In genomic region chr3:138405840-138406239, GRCm38 (mm10) we compare ENCODE assay signal across 23 mouse cellular contexts. TPM values are rescaled to one million over a fixed set of nuclear protein-coding genes. Genes with fewer than 3 reads are reported as not detected.
DNase-seq lines count a peak whose midpoint lies in the region; ATAC-seq and TF ChIP-seq lines count a peak whose summit lies in the region.
"Had no signal": no experiment of that assay in that cellular context is flagged by ENCODE, and none has a peak within 500 bp of the region (broad histone marks: within the 10 kb centered on the region; RNA-seq: fewer than 3 reads in every experiment).

No protein-coding gene starts in this region.

- no peak for TF ChIP-seq CTCF in kidney, postnatal 0 days (IDR thresholded peaks at IDR 0.05; ENCODE audit: low read depth)

- no peaks in the 10 kb centered on the region for H3K27me3 ChIP-seq in kidney, postnatal 0 days (ENCODE audit: insufficient read depth, low read length)
- no peaks in the 10 kb centered on the region for H3K27me3 ChIP-seq in lung, embryonic 15.5 days
- H3K27me3 ChIP-seq: embryonic facial prominence, embryonic 15.5 days; heart, embryonic 13.5 days; hindbrain, embryonic 12.5 days had no signal

- H3K4me2 ChIP-seq in kidney, postnatal 0 days (ENCODE audit: low read length), result no peak overlapping the region
- H3K4me2 ChIP-seq in lung, embryonic 15.5 days, result no peak overlapping the region
- H3K4me2 ChIP-seq: embryonic facial prominence, embryonic 15.5 days; heart, embryonic 13.5 days; hindbrain, embryonic 12.5 days had no signal

- no peak for ATAC-seq in kidney, postnatal 0 days (replicated peaks; ENCODE audit: low FRiP score, low read depth)
- ATAC-seq in lung, embryonic 15.5 days (ENCODE audit: borderline replicate concordance, extremely low read depth, low FRiP score, low TSS enrichment), result peak; percentile 31; the same call in 1 of the 2 replicates
- ATAC-seq: forebrain, embryonic 14.5 days had no signal

- no peaks in the 10 kb centered on the region for H3K4me1 ChIP-seq in kidney, postnatal 0 days (replicated peaks; ENCODE audit: insufficient read depth, low read length)
- no peaks in the 10 kb centered on the region for H3K4me1 ChIP-seq in lung, embryonic 15.5 days
- H3K4me1 ChIP-seq: embryonic facial prominence, embryonic 15.5 days; forebrain, embryonic 10.5 days; heart, embryonic 13.5 days; hindbrain, embryonic 12.5 days had no signal

- H3K27ac ChIP-seq in kidney, postnatal 0 days, result no peak overlapping the region
- no peak overlapping the region for H3K27ac ChIP-seq in lung, embryonic 15.5 days
- H3K27ac ChIP-seq: embryonic facial prominence, embryonic 15.5 days; forebrain, embryonic 10.5 days; heart, adult 2 months; heart, embryonic 13.5 days; hindbrain, embryonic 12.5 days had no signal

- H3K9ac ChIP-seq in kidney, postnatal 0 days (ENCODE audit: low read depth, low read length), result no peak overlapping the region
- no peak overlapping the region for H3K9ac ChIP-seq in lung, embryonic 15.5 days
- H3K9ac ChIP-seq: embryonic facial prominence, embryonic 15.5 days; heart, embryonic 13.5 days; hindbrain, embryonic 12.5 days had no signal

- H3K36me3 ChIP-seq in kidney, postnatal 0 days (ENCODE audit: insufficient read depth, low read length), result no peaks in the 10 kb centered on the region
- H3K36me3 ChIP-seq in lung, embryonic 15.5 days, result no peaks in the 10 kb centered on the region
- H3K36me3 ChIP-seq: embryonic facial prominence, embryonic 15.5 days; forebrain, embryonic 10.5 days; heart, embryonic 13.5 days; hindbrain, embryonic 12.5 days had no signal

- WGBS in kidney, postnatal 0 days, result 55% methylated on average over 7 of the region's 7 CpGs
- WGBS in lung, embryonic 15.5 days, result 79% methylated on average over 7 of the region's 7 CpGs

- DNase-seq in heart, adult 18-20 months, result peak; percentile 9 to 11
- no peak for DNase-seq in heart, adult 9 months (ENCODE audit: low spot score in 2 of 2)
- DNase-seq in kidney, postnatal 0 days (ENCODE audit: low spot score), result peak; percentile 31
- DNase-seq in kidney, postnatal 25 days, result no peak
- no peak for DNase-seq in lung, postnatal 10 days
- DNase-seq in frontal cortex, postnatal 36 days (ENCODE audit: low spot score in 2 of 2), result no peak

- no peak overlapping the region for H3K4me3 ChIP-seq in kidney, postnatal 0 days (replicated peaks; ENCODE audit: low read depth, low read length)
- H3K4me3 ChIP-seq in lung, embryonic 15.5 days, result no peak overlapping the region
- H3K4me3 ChIP-seq: embryonic facial prominence, embryonic 15.5 days; erythroblast, embryonic 14.5 days; forebrain, embryonic 10.5 days; heart, adult 2 months; heart, embryonic 13.5 days; hindbrain, embryonic 12.5 days had no signal

- H3K9me3 ChIP-seq in kidney, postnatal 0 days (replicated peaks; ENCODE audit: low read length), result no peaks in the 10 kb centered on the region
- H3K9me3 ChIP-seq in lung, embryonic 15.5 days, result no peaks in the 10 kb centered on the region
- H3K9me3 ChIP-seq: embryonic facial prominence, embryonic 15.5 days; forebrain, embryonic 10.5 days; heart, embryonic 13.5 days; hindbrain, embryonic 12.5 days had no signal

RNA-seq across cellular contexts. Expression of gene Adh4, which starts 9.4 kb away (rescaled TPM):
- total RNA-seq in heart, adult 18-20 months (2021), result not detected
- not detected in 2 replicates for polyA plus RNA-seq in kidney, postnatal 0 days (2015; fragmentation: Nextera tagmentation; extraction: Ambion mirVana)
- polyA plus RNA-seq in lung, embryonic 15.5 days (2015; fragmentation: Nextera tagmentation; extraction: Ambion mirVana), result not detected in 2 replicates
- total RNA-seq: common myeloid progenitor, adult 5-6 weeks; gastrocnemius, adult 8-10 months; gastrocnemius, postnatal 36 days; heart, adult 2 months; heart, postnatal 36 days; MEL had no signal
- polyA plus RNA-seq: brain, embryonic 14.5 days; C2C12; embryonic facial prominence, embryonic 11.5 days; embryonic facial prominence, embryonic 15.5 days; erythroblast, embryonic 14.5 days; forebrain, embryonic 10.5 days; forebrain, embryonic 14.5 days; heart, adult 2 months; heart, embryonic 13.5 days; heart, postnatal 0 days; hindbrain, embryonic 12.5 days had no signal

RNA-seq across cellular contexts. Expression of gene Adh5, which starts 37.1 kb away (rescaled TPM):
- total RNA-seq in heart, adult 18-20 months (2021), result 10 to 100 TPM; 82.4 to 89.7 TPM
- polyA plus RNA-seq in kidney, postnatal 0 days (2015; fragmentation: Nextera tagmentation; extraction: Ambion mirVana), result 280 and 288 TPM in 2 replicates
- 238 and 243 TPM in 2 replicates for polyA plus RNA-seq in lung, embryonic 15.5 days (2015; fragmentation: Nextera tagmentation; extraction: Ambion mirVana)

Comparison
In these comparisons a context has a peak if more than half of its experiments do, and no peak if none do; other contexts are left out.
1. DNase-seq: peak in heart, adult 18-20 months (2 of 2) and kidney, postnatal 0 days (single experiment); none in heart, adult 9 months (0 of 2), kidney, postnatal 25 days (0 of 2), lung, postnatal 10 days (single experiment) and frontal cortex, postnatal 36 days (0 of 2).